Mouse (Mus musculus) lung, postnatal 25 days (tissue): Measurements from ENCODE around the gene Vezt.

Source experiments
- DNase-seq: peaks from one replicate; pipeline ENCODE4 v3.0.0; 2022; ENCODE audit warnings: low spot score

Vezt gene

GRCm38 (mm10) chr10:94037596-94037995 is 2.0 kb upstream of the Vezt start:
- no peak for DNase-seq

- no peak for DNase-seq
Measured at GRCm38 (mm10) chr10:94037196-94037595, 1.6 kb upstream of the Vezt start.

- DNase-seq: no peak
Measured at GRCm38 (mm10) chr10:94036375-94036758, 750 bp upstream of the Vezt start.

DNA sequence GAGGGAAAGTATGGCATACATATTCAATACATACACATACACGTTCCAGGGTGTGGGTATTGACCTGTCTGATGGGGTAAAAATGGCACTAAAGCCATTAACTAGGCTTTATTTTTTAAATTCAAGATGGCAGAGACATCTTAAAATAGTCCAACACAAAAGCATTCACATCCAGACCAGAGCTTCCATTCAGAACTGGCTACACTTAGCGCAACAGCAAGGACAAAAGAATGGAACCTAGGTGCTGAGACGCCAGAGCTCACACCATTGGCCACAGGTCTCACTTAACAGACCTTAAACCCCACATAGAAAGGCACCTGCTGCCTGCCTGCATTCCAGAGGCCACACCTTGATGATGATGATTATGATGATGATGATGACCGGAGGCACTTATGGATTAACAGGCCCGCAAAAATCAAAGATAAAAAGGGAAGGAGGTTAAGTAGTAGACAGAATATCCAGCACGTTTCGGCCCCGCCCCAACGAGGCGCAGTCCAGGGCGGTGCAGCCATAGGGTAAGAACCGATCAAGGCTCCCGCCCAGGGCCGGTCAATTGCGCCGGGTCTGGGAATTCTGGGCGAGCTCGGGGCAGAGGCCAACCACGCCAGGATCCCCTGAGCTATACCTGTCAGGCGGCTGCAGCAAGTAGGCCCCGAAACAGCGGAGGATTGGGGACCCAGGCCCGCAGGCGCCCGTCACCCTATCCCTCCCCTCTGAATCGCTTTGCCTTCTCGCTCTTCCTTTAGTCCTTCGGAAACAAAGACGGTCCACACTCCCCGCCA is 550 bp downstream of the Vezt start:
- DNase-seq: peak; percentile 52

DNA sequence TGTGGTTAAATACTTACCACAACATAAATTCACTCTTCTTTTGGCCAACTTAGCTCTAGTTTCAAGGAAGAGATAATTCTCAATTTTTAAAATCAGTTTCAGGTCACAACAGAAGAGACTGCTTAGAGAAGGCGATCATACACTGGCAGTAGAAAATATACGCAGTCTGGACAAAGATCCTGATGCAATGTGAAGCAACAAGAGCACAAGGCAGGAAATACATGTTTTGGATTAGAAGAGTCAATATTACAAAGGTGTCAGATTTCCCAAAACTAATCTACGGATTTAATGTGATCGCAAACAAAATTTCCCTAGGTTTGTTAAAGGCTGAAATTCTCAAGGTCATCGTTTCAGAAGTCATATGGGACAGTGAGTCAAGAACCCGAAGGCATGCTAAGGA is 4.5 kb downstream of the Vezt start:
- no peak for DNase-seq

GRCm38 (mm10) chr10:94028493-94028892 is 7.1 kb downstream of the Vezt start:
- no peak for DNase-seq

GRCm38 (mm10) chr10:94025079-94025478 is 10.5 kb downstream of the Vezt start:
- no peak for DNase-seq

- no peak for DNase-seq
Measured at GRCm38 (mm10) chr10:94021059-94021458, 14.6 kb downstream of the Vezt start.

- no peak for DNase-seq
Measured at GRCm38 (mm10) chr10:94020587-94020986, 15.0 kb downstream of the Vezt start.

DNA sequence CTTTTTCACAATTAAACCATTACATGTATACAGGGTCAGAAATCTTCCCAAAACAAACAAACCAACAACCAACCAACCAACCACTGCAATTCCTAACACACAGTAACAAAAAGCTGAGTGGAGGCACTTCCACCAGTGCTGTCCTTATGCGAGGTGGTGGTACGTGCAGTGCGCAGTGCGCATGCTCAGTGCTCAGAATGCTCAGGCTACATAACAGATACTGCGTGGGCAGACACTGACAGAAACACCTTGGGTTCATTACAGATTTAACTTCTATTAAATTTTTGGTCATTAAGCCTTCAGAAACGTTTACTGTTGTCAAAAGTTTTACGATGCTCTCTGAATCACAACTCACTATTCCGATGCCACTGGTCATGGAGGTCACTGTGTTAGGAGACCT is 18.2 kb downstream of the Vezt start:
- no peak for DNase-seq

- no peak for DNase-seq
Measured at GRCm38 (mm10) chr10:94014200-94014599, 21.4 kb downstream of the Vezt start.

- peak; percentile 50 for DNase-seq
Measured at GRCm38 (mm10) chr10:94013196-94013595, 22.4 kb downstream of the Vezt start.

GRCm38 (mm10) chr10:94011024-94011423 is 24.6 kb downstream of the Vezt start:
- DNase-seq: no peak

DNA sequence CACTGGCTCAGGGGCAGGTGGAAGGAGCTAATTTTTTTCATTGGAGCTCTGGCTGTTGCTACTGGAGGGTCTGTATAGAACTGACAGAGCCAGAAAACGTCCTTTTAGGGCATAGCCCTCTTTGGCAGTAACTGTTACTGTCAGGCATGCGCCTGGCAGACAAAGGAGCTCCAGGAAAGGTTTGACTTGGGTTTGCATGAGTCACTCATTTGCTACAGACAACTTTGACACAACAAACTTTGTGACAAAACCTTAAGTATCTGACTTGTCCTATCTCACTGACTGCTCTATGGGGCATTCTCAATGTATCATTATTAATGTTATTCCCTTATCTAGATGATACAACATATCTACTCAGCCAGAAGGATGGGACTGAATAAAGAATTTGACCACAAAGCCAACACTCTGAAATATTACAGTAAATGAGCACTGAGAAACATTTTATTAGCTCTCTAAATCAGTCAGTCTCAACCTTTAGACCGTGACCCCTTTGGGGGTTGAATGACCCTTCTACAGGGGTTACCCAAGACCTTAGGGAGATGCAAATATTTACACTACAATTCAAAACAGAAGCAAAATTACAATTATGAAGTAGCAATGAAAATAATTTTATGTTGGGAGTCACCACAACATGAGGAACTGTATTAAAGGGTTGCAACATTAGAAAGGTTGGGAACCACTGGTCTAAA is 25.5 kb downstream of the Vezt start:
- DNase-seq: no peak

DNA sequence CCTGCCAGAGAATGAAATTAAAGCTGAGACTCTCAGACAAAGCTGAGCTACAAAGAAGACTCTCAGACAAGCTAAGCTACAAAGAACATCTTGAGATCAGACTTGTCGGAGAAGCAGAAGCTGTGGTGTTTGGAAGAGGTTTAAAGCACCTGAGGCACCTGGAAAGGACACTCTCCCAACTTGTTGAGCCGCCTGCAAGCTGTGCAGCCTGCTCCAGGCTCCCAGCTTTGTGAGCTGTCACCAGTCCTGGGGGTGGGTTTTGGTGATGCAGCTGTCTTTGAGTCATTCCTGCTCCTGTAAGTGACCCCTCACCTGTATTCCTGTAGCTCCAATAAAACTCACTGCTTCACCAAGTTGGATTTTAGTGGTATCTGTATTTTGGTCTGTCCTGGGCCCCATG is 27.3 kb downstream of the Vezt start:
- DNase-seq: no peak

- DNase-seq: peak; percentile 49
Measured at GRCm38 (mm10) chr10:94000223-94000622, 35.4 kb downstream of the Vezt start.

DNA sequence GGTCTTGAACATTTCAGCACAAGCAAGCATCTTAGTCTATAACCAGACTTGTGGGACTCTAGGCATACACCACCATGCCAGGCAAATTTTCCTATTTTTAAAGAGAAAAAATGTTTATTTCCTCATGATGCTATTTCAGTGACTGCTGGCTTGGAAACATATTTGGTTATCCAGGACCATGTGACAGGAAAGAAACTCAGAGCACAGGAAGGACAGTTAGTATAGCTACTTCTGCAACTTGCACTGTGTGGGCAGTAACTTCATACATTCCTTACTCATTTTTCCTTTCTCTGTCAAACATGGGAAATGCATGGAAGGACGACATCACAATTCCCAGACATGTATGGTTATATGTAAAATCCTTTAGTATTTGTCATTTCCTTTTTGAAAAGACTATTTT is 36.3 kb downstream of the Vezt start:
- DNase-seq: no peak

DNA sequence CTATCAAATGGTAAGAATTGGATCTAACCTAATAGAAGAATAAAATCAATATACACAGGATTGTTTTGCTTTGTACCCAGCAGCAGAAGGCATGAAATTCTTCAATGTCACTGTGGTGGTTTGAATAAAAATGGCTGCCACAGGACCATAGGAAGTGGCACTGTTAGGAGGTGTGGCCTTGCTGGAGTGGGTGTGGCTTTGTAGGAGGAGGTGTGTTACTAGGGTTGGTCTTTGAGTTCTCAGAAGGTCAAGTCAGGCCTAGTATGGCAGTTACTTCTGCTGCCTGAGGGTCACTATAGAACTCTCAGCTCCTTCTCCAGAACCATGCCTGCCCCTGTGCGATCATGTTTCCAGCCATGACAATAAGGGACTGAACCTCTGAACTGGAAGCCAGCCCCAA is 40.5 kb downstream of the Vezt start:
- DNase-seq: no peak

DNA sequence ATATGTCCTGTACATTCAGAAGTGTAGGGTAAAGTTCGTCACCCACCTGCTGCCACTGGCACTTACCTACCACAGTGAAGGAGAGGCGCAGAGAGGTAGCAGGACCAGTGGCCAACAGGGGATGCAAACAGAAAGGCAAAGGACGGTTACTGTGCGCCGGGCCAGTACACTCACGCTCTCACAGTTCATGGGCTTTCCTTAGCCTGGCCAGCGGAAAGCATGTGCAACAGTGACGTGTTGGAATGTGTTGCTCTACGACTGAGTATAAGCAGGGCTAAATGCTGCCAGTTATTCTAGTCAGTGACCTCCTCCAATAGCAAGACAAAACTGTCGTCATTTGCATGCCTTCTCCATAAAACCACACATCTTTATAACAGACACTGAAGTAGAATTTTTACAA is 41.5 kb downstream of the Vezt start:
- no peak for DNase-seq

- no peak for DNase-seq
Measured at GRCm38 (mm10) chr10:93985357-93985756, 50.3 kb downstream of the Vezt start.

DNA sequence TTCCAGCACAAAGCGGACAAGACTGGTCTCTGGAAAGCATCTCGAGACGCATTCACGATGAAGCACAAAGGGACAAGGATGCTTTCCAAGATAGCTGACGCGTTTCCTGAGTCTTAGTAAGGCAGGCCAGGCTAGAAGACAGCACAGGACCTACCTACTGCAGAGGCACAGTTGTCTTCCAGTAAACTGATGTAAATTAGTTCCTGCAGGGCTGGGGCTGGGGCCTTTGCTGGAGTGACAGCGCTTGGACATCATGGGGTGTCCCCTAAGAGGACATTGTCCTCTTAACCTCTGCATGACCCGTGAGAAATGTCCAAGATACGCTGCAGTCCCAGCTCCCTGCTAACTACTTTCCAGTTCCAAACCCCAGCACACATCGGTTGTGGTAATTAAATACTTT is 66.3 kb downstream of the Vezt start:
- DNase-seq: no peak

DNA sequence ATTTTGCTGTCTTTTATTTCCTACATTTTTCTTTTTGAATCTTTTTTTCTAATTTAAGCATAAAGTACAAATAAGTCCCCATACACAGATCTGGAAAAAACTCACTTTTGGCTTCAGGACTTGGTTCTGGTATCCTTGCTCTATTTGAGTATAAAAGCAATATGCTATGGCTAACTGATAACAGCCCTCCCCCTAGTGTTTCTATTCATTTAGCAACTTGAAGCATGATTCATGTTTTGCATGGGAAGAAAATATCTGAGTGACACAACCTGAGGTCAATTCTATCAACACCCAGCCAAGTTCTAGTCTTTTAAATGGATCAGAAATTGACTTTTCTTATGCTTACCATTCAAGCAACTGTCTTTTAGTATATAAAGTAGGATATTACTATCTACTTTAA is 68.1 kb downstream of the Vezt start:
- no peak for DNase-seq

DNA sequence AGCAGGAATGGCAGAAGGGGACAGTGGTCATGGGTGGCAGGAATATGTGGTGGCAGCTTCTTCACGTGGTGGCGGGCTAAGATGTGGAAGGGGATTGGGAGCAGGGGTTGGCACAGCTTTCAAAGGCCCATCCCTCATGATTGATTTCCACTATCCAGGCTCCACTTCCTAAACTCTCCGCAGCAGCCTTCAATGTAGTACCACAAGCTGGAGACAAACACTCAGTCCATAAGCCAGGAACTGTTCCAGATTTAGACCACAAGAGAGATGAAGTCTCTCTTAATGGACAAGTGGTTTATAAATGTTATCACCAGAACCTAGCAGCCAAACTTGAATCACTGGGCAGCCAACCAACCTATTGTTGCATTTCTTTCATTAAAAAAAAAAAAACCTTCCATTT is 81.6 kb downstream of the Vezt start:
- DNase-seq: peak; percentile 28

GRCm38 (mm10) chr10:93953504-93953903 is 82.1 kb downstream of the Vezt start:
- DNase-seq: no peak
